Mouse (Mus musculus) megakaryocyte-erythroid progenitor cell, adult 5-6 weeks (primary cell): ENCODE measurements around the gene Snrpf. TPM values are rescaled to one million over a fixed set of nuclear protein-coding genes. Genes with fewer than 3 reads are reported as not detected.

Experiments used
- ATAC-seq: replicated peaks from 2 replicates; pipeline ENCODE4 v1.8.0; 2016; ENCODE audit warnings: mild to moderate bottlenecking, inconsistent platforms; ENCODE audit not compliant: severe bottlenecking, poor library complexity, low FRiP score, low TSS enrichment
- total RNA-seq, 2 experiments: library from RNA; stranded (forward) in 1 of 2; stranded (reverse) in 1 of 2; fragments of 200-1000, 215-1000 nt in 1 of 2; fragments of >200 nt in 1 of 2; fragmentation: Nextera tagmentation in 1 of 2; gene quantifications; 2 replicates each; pipeline ENCODE4 v1.2.3; 2014 to 2017

Gene Snrpf
- total RNA-seq, 2 experiments from 2014 or later, result 276 to 443 TPM

DNA sequence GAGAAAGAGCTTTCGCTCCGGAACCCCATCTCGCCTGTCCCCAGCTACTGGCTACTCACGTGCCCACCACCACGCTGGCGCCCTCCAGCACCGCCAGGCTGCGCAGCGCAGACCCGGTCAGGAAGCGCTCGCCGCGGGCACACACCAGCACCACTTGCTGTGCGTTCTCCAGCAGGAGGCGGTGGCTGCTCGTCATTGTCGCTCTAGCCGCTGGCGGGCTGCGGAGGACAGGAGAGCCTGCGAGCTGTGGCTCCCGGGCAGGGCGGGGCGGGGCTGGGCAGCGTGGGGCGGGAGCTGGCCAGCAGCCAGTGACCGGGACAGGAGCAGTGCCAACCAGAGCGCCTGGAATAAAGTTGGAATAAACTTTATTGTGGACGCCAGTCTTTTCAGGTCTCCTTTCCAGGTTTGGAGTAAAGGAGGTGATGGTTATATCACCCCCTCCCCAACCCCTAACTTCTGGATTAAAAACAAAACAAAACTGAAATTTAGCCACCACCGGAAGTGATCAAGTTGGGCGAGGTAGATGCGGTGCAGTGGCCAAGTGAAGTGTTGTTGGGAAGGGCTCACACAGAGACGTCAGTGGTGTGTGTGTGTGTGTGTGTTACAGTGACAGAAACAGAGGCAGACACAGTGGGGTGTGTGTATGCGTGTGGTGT, 49.6 kb downstream of the Snrpf start, which contains the start of gene Amdhd1:
Amdhd1 (minus strand) TSS at position 259 of the 656 bp plus-strand sequence.
- peak; percentile 98 for ATAC-seq

DNA sequence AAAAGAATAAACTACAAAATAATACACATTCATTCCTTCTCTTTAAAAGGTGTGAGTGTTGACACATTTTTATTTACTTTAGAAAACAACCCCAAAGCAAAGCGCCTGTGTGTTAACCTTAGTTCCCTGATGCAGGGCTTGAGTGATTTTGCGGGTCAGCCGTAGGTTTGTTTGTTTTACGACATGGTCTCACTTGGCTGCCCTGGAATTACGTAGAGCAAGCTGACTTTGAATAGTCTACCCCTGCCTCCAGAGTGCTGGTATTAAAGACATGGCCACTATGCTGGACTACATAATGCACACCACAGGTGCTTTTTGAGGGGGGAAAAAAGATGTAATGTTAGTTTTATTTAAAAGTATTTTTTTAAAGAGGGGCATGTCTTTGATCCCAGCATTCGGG, 50.7 kb downstream of the Snrpf start:
- ATAC-seq, result no peak

DNA sequence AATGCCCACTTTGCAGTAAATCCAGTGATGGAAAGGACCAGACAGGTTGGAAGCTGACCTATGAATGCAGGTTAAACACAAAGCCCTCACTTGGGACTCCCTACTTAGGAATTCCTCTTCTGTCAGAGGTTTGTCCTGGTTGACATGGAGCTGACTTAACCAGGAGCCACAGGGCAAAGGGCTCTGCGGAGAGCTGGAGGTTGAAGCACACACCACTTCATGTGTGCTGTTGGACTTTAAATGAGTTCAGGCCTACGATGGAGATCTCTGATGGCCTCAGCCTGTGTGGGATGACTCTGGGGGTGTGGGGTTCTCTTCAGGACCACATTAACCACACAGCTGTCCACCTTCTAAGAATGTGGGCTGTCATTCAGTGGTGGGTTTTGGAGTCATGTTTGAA, 51.2 kb downstream of the Snrpf start:
- ATAC-seq, result no peak

Other genes with a start within 250 kb of the Snrpf start
- gene Lta4h, start 136.3 kb downstream of the Snrpf start, total RNA-seq (2014; fragmentation: Nextera tagmentation), result 139 and 192 TPM in 2 replicates
- gene Lta4h, start 136.3 kb downstream of the Snrpf start, total RNA-seq (2017), result 133 and 138 TPM in 2 replicates
- gene Hal, start 100.9 kb downstream of the Snrpf start, total RNA-seq (2014; fragmentation: Nextera tagmentation), result not detected in 2 replicates
- gene Hal, start 100.9 kb downstream of the Snrpf start, total RNA-seq (2017), result not detected in 2 replicates
- not detected in 2 replicates for gene Amdhd1, start 49.7 kb downstream of the Snrpf start, total RNA-seq (2014; fragmentation: Nextera tagmentation)
- gene Amdhd1, start 49.7 kb downstream of the Snrpf start, total RNA-seq (2017), result not detected in 2 replicates
- not detected in 2 replicates for gene Ccdc38, start 49.1 kb downstream of the Snrpf start, total RNA-seq (2014; fragmentation: Nextera tagmentation)
- not detected in 2 replicates for gene Ccdc38, start 49.1 kb downstream of the Snrpf start, total RNA-seq (2017)
- 14.0 and 14.9 TPM in 2 replicates for gene Ntn4, start 51.0 kb upstream of the Snrpf start, total RNA-seq (2014; fragmentation: Nextera tagmentation)
- 8.7 and 24.8 TPM in 2 replicates for gene Ntn4, start 51.0 kb upstream of the Snrpf start, total RNA-seq (2017)
- not detected in 2 replicates for gene Usp44, start 241.8 kb upstream of the Snrpf start, total RNA-seq (2014; fragmentation: Nextera tagmentation)
- 0.65 TPM in 1 of 2 replicates, not detected in the other for gene Usp44, start 241.8 kb upstream of the Snrpf start, total RNA-seq (2017)